Mouse (Mus musculus) liver, adult 2 months (tissue): ENCODE results near the gene Pgghg.

Experiments
- CTCF ChIP-seq: fragments of 200-500 bp; IDR thresholded peaks from 2 replicates; pipeline ENCODE4 v1.5.1; 2011; ENCODE audit warnings: low read depth, low read length, control low read depth
- POLR2A ChIP-seq: fragments of 200-500 bp; IDR thresholded peaks from 2 replicates; pipeline ENCODE4 v1.6.1; 2011; ENCODE audit warnings: low read length, control low read depth; ENCODE audit not compliant: insufficient read depth; ENCODE audit errors: extremely low read depth

GRCm38 (mm10) chr7:140991117-140991689, 50.0 kb downstream of the Pgghg start:
- TF ChIP-seq POLR2A (no peak), CTCF (peak; percentile 31; the same call in 1 of the 2 replicates)
